Mouse (Mus musculus): Measurements from ENCODE around the gene Dclre1b. TPM values are rescaled to one million over a fixed set of nuclear protein-coding genes. Genes with fewer than 3 reads are reported as not detected.

The Dclre1b gene
- polyA plus RNA-seq, 1 experiment, result 10.1 TPM

- no peaks in the 10 kb centered on the region for H3K4me1 ChIP-seq (ENCODE audit: control insufficient read depth, insufficient read depth, low read length)
- H3K27ac ChIP-seq (ENCODE audit: insufficient read depth, low read length), result no peak overlapping the region
- H3K4me3 ChIP-seq (ENCODE audit: insufficient read depth, low read length), result no peak overlapping the region
- no peak for TF ChIP-seq CTCF (IDR thresholded peaks at IDR 0.05; ENCODE audit: borderline replicate concordance, insufficient read depth, low read length)
- no peak for TF ChIP-seq POLR2A (IDR thresholded peaks at IDR 0.05; ENCODE audit: low read depth, low read length)
Measured at GRCm38 (mm10) chr3:103751558-103751957, 57.7 kb downstream of the Dclre1b start.

Other genes with a start within 250 kb of the Dclre1b start
- gene Syt6, start 234.2 kb downstream of the Dclre1b start, polyA plus RNA-seq (2011; ENCODE audit: insufficient read length, low read depth, missing spikeins), result 0.32 TPM in 1 of 2 replicates, not detected in the other
- gene Atg4a-ps, start 163.4 kb downstream of the Dclre1b start, polyA plus RNA-seq (2011; ENCODE audit: insufficient read length, low read depth, missing spikeins), result 3.7 and 4.0 TPM in 2 replicates
- gene Olfml3, start 71.4 kb downstream of the Dclre1b start, polyA plus RNA-seq (2011; ENCODE audit: insufficient read length, low read depth, missing spikeins), result 29.8 and 60.5 TPM in 2 replicates
- gene Gm10964, start 70.1 kb downstream of the Dclre1b start, polyA plus RNA-seq (2011; ENCODE audit: insufficient read length, low read depth, missing spikeins), result not detected in 2 replicates
- gene Hipk1, start 17.9 kb downstream of the Dclre1b start, polyA plus RNA-seq (2011; ENCODE audit: insufficient read length, low read depth, missing spikeins), result 53.1 and 56.2 TPM in 2 replicates
- gene Ap4b1, start 76 bp upstream of the Dclre1b start, polyA plus RNA-seq (2011; ENCODE audit: insufficient read length, low read depth, missing spikeins), result 15.4 and 16.4 TPM in 2 replicates
- gene Gm43064, start 129 bp upstream of the Dclre1b start, polyA plus RNA-seq (2011; ENCODE audit: insufficient read length, low read depth, missing spikeins), result not detected in 2 replicates
- not detected in 2 replicates for gene Bcl2l15, start 23.2 kb upstream of the Dclre1b start, polyA plus RNA-seq (2011; ENCODE audit: insufficient read length, low read depth, missing spikeins)
- 0.28 and 0.62 TPM in 2 replicates for gene Ptpn22, start 50.4 kb upstream of the Dclre1b start, polyA plus RNA-seq (2011; ENCODE audit: insufficient read length, low read depth, missing spikeins)
- gene Rsbn1, start 104.7 kb upstream of the Dclre1b start, polyA plus RNA-seq (2011; ENCODE audit: insufficient read length, low read depth, missing spikeins), result 10.1 and 11.9 TPM in 2 replicates
- gene Phtf1, start 158.7 kb upstream of the Dclre1b start, polyA plus RNA-seq (2011; ENCODE audit: insufficient read length, low read depth, missing spikeins), result 47.7 and 53.1 TPM in 2 replicates